Mouse (Mus musculus) ES-CJ7 (cell line): ENCODE measurements at regions not wholly inside any gene's neighbourhood (a gene's known extent, or its start where the extent isn't known, plus 50 kb on each side); places are given as distances from the start of the nearest gene placed in this dataset.

ENCODE experiments used
- DNase-seq: peaks from one replicate; pipeline ENCODE4 v3.0.0; 2011; ENCODE audit warnings: low read depth, low spot score

GRCm38 (mm10) chr2:174178801-174179200, 68.7 kb downstream of the Npepl1 start:
- DNase-seq, result no peak

GRCm38 (mm10) chr2:174184797-174185196, 74.6 kb downstream of the Npepl1 start:
- DNase-seq, result no peak

- DNase-seq, result no peak
These were observed 80.9 kb downstream of the Npepl1 start for GRCm38 (mm10) chr2:174191071-174191470.

- DNase-seq, result no peak
These were observed 81.4 kb downstream of the Npepl1 start for GRCm38 (mm10) chr2:174191516-174191915.

GRCm38 (mm10) chr2:174192026-174192425, 81.9 kb downstream of the Npepl1 start:
- no peak for DNase-seq

GRCm38 (mm10) chr2:174193506-174193905, 83.4 kb downstream of the Npepl1 start:
- DNase-seq, result no peak

- no peak for DNase-seq
These were observed 85.5 kb downstream of the Npepl1 start for GRCm38 (mm10) chr2:174195651-174196050.

GRCm38 (mm10) chr2:174196696-174197215, 86.6 kb downstream of the Npepl1 start:
- DNase-seq, result peak; percentile 14

- DNase-seq, result no peak
These were observed 86.7 kb upstream of the Gnas start for GRCm38 (mm10) chr2:174197306-174197945.

GRCm38 (mm10) chr2:174198406-174198971, 85.6 kb upstream of the Gnas start:
- no peak for DNase-seq

GRCm38 (mm10) chr2:174199961-174200862, 83.9 kb upstream of the Gnas start:
- DNase-seq, result no peak

GRCm38 (mm10) chr2:174203412-174203811, 80.7 kb upstream of the Gnas start:
- DNase-seq, result no peak

GRCm38 (mm10) chr2:174211681-174212080, 72.4 kb upstream of the Gnas start:
- DNase-seq, result no peak

- no peak for DNase-seq
These were observed 57.5 kb upstream of the Gnas start for GRCm38 (mm10) chr2:174226660-174227059.
